Mouse (Mus musculus) kidney, adult 2 months (tissue): ENCODE data around the gene Tbc1d21.

Source experiments
- CTCF ChIP-seq: fragments of 200-500 bp; conservative IDR thresholded peaks from 2 replicates; pipeline ENCODE4 v1.5.1; 2011; ENCODE audit warnings: low read depth, mild to moderate bottlenecking, control low read depth, low read length, moderate library complexity, mixed read lengths; ENCODE audit not compliant: insufficient read depth, insufficient read length
- POLR2A ChIP-seq: fragments of 200-500 bp; IDR thresholded peaks from one replicate; pipeline ENCODE4 v1.6.1; 2011; ENCODE audit warnings: low read depth, low read length, control low read depth

DNA sequence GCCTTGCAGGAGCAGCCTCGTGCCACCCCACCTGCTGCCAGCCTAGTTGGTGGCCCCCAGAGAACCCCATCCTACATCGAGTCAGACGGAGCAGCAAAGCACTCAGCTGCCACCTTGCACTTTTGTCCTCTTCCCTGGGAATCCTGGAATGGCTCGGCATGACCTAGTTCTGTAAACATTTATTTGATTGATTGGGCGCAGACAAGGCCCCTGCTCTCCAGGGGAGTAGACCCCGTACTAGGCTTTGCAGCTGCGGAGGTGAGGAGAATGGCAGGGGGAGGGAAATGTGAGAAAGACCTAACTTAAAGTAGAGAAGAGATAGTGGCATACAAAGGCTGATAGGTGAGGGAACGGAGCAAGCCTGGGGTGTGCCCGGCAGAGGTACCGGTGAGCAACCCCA lies 23.8 kb downstream of the Tbc1d21 start:
- TF ChIP-seq CTCF (no peak), POLR2A (no peak)
